Mouse (Mus musculus): Measurements from ENCODE around the gene Polk.

- TF ChIP-seq POLR2A (IDR thresholded peaks at IDR 0.05; ENCODE audit: control insufficient read depth, low read depth, low read length), result peak; percentile 92
- TF ChIP-seq CTCF (IDR thresholded peaks at IDR 0.05; ENCODE audit: control insufficient read depth, insufficient read depth, insufficient replicate concordance, low read depth, low read length), result no peak
These were observed at the start of gene Polk, which contains the start of gene Col4a3bp for GRCm38 (mm10) chr13:96542081-96542889.
